Mouse (Mus musculus) megakaryocyte progenitor cell, adult 5-6 weeks (primary cell): ENCODE measurements around the gene Gm21953. TPM values are rescaled to one million over a fixed set of nuclear protein-coding genes. Genes with fewer than 3 reads are reported as not detected.
"Not testable (repeated sequence)": the region's sequence is repeated elsewhere in the genome, so short reads cannot be mapped to it uniquely, and the experiment has no call there.

Experiments
- ATAC-seq: replicated peaks from 2 replicates; pipeline ENCODE4 v1.8.0; 2016; ENCODE audit warnings: mild to moderate bottlenecking, moderate TSS enrichment, inconsistent platforms; ENCODE audit not compliant: poor library complexity
- total RNA-seq, 2 experiments: library from RNA; stranded (forward) in 1 of 2; stranded (reverse) in 1 of 2; fragments of 157-497, 149-512 nt in 1 of 2; fragments of 200-1000 nt in 1 of 2; gene quantifications; 2 replicates each; pipeline versions ENCODE4 v1.2.3 to v1.2.4; 2015 to 2017

Gene Gm21953
- total RNA-seq (2015) (not detected in 2 replicates), total RNA-seq (2017) (1.8 TPM in 1 of 2 replicates, not detected in the other)

DNA sequence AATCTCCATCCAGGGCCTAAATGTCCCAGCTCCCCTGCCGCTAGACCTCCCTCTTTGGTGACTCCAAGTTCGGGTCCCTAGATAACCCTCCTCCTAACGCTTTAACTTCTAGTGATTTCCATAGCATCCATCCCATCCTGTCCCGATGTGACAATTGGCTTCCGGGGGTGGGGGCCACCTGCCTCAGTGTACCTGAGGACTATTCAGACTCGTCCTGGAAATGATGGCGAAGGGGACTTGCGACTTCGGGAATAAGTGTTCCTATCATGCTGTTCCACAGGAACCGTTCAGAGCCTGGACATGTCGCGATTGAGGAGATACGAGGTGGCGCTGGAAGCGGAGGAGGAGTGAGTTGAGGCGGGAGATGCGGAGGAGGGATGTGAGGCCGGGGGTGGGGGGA lies at the start of gene Gm21953:
Gene Gm21953, plus strand, starts transcription at position 301 of the 400 bp plus-strand sequence.
- ATAC-seq: not testable (repeated sequence)

DNA sequence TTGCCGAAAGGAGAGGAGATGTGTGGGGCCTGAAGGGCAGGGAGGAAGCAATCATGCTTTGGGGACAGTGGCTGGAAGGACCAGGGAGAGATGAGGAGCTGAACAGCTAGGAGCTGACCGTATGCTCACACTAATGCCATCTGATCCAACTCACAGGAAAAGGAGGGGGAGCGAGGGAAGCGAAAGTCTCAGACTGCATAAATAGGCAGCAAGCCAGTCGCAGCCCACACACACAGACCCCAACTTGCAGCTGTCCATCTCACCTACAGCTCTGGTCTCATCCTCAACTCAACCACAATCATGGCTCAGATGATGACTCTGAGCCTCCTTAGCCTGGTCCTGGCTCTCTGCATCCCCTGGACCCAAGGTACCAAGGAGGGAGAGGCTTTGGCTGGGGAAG lies 38.6 kb upstream of the Gm21953 start, which contains the start of gene Ccl21b:
Gene Ccl21b, plus strand, starts transcription at position 301 of the 400 bp plus-strand sequence.
- not testable (repeated sequence) for ATAC-seq

DNA sequence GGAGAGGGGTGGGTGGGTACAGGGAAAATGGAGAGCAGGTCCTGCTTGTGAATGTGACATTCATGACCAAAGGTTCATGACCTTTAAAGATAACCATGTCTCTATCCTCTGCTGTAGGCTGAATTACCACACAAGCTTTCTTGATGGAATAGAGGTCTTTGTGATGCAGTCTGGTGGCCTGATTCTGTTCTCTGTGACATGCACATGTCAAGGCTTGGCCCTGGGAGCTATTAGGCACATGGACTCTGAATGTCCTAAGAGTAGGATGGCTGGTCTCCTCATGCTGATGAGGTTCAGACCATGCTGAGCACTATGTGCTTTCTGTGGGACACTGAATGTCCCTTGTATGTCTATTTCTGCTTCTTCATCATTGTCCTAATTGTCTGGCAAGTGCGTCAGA lies 24.0 kb downstream of the Gm21953 start, which contains the start of gene Fam205a3:
Gene Fam205a3, plus strand, starts transcription at position 301 of the 400 bp plus-strand sequence.
- ATAC-seq: not testable (repeated sequence)

Other genes with a start within 250 kb of the Gm21953 start
- not detected in 2 replicates for gene Gm3893, start 203.1 kb upstream of the Gm21953 start, total RNA-seq (2015)
- gene Gm3893, start 203.1 kb upstream of the Gm21953 start, total RNA-seq (2017): not detected in 2 replicates
- gene Gm13304, start 179.4 kb upstream of the Gm21953 start, total RNA-seq (2015): not detected in 2 replicates
- not detected in 2 replicates for gene Gm13304, start 179.4 kb upstream of the Gm21953 start, total RNA-seq (2017)
- not detected in 2 replicates for gene Gm13306, start 140.8 kb upstream of the Gm21953 start, total RNA-seq (2015)
- gene Gm13306, start 140.8 kb upstream of the Gm21953 start, total RNA-seq (2017): not detected in 2 replicates
- 0.34 TPM in 1 of 2 replicates, not detected in the other for gene Gm13305, start 125.7 kb upstream of the Gm21953 start, total RNA-seq (2015)
- gene Gm13305, start 125.7 kb upstream of the Gm21953 start, total RNA-seq (2017): not detected in 2 replicates
- not detected in 2 replicates for gene Gm10600, start 53.6 kb upstream of the Gm21953 start, total RNA-seq (2015)
- not detected in 2 replicates for gene Gm10600, start 53.6 kb upstream of the Gm21953 start, total RNA-seq (2017)
- gene Ccl21b, start 38.5 kb upstream of the Gm21953 start, total RNA-seq (2015): not detected in 2 replicates
- not detected in 2 replicates for gene Ccl21b, start 38.5 kb upstream of the Gm21953 start, total RNA-seq (2017)
- 0.10 TPM in 1 of 2 replicates, not detected in the other for gene Fam205a3, start 24.1 kb downstream of the Gm21953 start, total RNA-seq (2015)
- gene Fam205a3, start 24.1 kb downstream of the Gm21953 start, total RNA-seq (2017): 0.07 TPM in 1 of 2 replicates, not detected in the other
- gene Gm21586, start 145.1 kb downstream of the Gm21953 start, total RNA-seq (2015): not detected in 2 replicates
- 1.8 TPM in 1 of 2 replicates, not detected in the other for gene Gm21586, start 145.1 kb downstream of the Gm21953 start, total RNA-seq (2017)
- 0.39 and 0.74 TPM in 2 replicates for gene Gm2163, start 172.5 kb downstream of the Gm21953 start, total RNA-seq (2015)
- 0.08 and 0.10 TPM in 2 replicates for gene Gm2163, start 172.5 kb downstream of the Gm21953 start, total RNA-seq (2017)
- gene Fam205a2, start 233.9 kb downstream of the Gm21953 start, total RNA-seq (2015): 0.10 TPM in 1 of 2 replicates, not detected in the other
- 0.07 TPM in 1 of 2 replicates, not detected in the other for gene Fam205a2, start 233.9 kb downstream of the Gm21953 start, total RNA-seq (2017)